1 mouse cellular context compared by ENCODE assay signal in the genomic region with DNA sequence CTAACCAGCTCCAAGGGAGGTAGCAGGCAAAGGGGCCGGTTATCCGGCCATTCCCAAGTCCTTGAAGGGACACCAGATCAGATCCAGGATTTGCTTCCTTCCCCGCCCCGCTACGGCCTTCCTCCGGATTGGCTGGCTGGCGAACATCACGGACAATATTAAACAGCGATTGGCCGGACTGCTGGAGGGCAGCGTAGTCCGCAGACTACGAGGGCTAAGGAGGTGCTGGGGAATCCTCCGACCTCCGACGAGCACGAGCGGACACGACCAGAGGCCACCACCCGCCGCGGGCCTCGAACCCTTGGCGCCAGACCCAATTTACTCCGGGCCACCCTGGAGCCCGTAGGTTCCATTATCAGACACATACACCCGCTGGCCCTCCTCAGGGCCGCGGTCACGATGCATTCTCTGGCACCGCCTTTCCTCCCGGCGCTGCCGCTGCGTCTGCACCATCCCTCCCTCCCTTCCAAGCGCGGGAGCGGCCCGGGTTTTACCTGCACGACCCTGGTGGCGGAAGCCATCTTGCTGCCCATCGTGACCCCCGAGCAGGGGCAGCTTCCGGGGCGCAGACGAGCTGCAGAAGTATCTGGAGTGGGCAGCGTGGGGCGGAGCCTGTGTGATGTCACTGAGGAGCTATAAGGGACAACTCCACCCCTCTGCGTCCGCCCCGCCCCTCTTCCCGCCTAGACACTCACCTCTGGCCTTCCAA.
TF ChIP-seq lines count a peak whose summit lies in the region.

Gene Mrps36, minus strand, starts transcription at position 624 of the 709 bp plus-strand sequence.

TF ChIP-seq in CH12.LX, 34 proteins besides CTCF, POLR2A, EP300 and RAD21 (continued from another document):
- TF ChIP-seq POLR2AphosphoS2 (IDR thresholded peaks at IDR 0.05; ENCODE audit: low read depth, low read length) (peak; percentile 62; the same call in 1 of the 2 replicates), CHD1 (IDR thresholded peaks at IDR 0.05; ENCODE audit: low read depth, low read length) (0 out of 2 replicates have a peak, but pooled peaks have one; percentile 22), USF2 (conservative IDR thresholded peaks at IDR 0.05; ENCODE audit: low read depth, low read length) (no peak), MXI1 (IDR thresholded peaks at IDR 0.05; ENCODE audit: low read depth, low read length) (peak; percentile 82), NRF1 (IDR thresholded peaks at IDR 0.05; ENCODE audit: low read depth, low read length) (peak; percentile 64), ZNF384 (IDR thresholded peaks at IDR 0.05; ENCODE audit: low read depth, low read length) (no peak), ELF1 (IDR thresholded peaks at IDR 0.05; ENCODE audit: low read depth, low read length) (peak; percentile 85), SIN3A (IDR thresholded peaks at IDR 0.05; ENCODE audit: low read length) (peak; percentile 64), ZMIZ1 (IDR thresholded peaks at IDR 0.05; ENCODE audit: low read depth, low read length) (peak; percentile 69; the same call in 1 of the 2 replicates), TBP (conservative IDR thresholded peaks at IDR 0.05; ENCODE audit: low read depth, low read length) (peak; percentile 95), ZC3H11A (IDR thresholded peaks at IDR 0.05; ENCODE audit: low read depth, low read length) (no peak), E2F4 (IDR thresholded peaks at IDR 0.05; ENCODE audit: insufficient replicate concordance, low read depth, low read length) (no peak), GABPA (IDR thresholded peaks at IDR 0.05; ENCODE audit: insufficient replicate concordance, low read depth, low read length) (no peak), USF1 (IDR thresholded peaks at IDR 0.05; ENCODE audit: low read depth, low read length) (peak; percentile 6; the same call in 1 of the 2 replicates), ZKSCAN1 (IDR thresholded peaks at IDR 0.05; ENCODE audit: borderline replicate concordance, low read depth, low read length) (no peak), TCF12 (IDR thresholded peaks at IDR 0.05; ENCODE audit: low read depth, low read length) (peak; percentile 65), MAX (IDR thresholded peaks at IDR 0.05; ENCODE audit: low read length) (peak; percentile 51; the same call in 1 of the 2 replicates), UBTF (IDR thresholded peaks at IDR 0.05; ENCODE audit: low read depth, low read length) (peak; percentile 80; the same call in 1 of the 2 replicates), BHLHE40 (IDR thresholded peaks at IDR 0.05; ENCODE audit: low read depth, low read length) (peak; percentile 29; the same call in 1 of the 2 replicates), CHD2 (IDR thresholded peaks at IDR 0.05; ENCODE audit: low read length) (peak; percentile 24; the same call in 1 of the 2 replicates), NELFE (IDR thresholded peaks at IDR 0.05; ENCODE audit: low read depth, low read length) (peak; percentile 77), ETS1 (conservative IDR thresholded peaks at IDR 0.05; ENCODE audit: low read depth, low read length) (0 out of 2 replicates have a peak, but pooled peaks have one; percentile 4), HCFC1 (IDR thresholded peaks at IDR 0.05; ENCODE audit: low read depth, low read length) (peak; percentile 62), MAFK (IDR thresholded peaks at IDR 0.05; ENCODE audit: insufficient replicate concordance, low read length) (no peak)
TF ChIP-seq in CH12.LX: peak in this region for 19.
